ENCODE assay signal across 6 mouse cellular contexts in genomic region chr15:78256602-78257259, GRCm38 (mm10). TPM values are rescaled to one million over a fixed set of nuclear protein-coding genes. Genes with fewer than 3 reads are reported as not detected.
"Had no signal": no experiment of that assay in that cellular context is flagged by ENCODE, and none has a peak within 500 bp of the region (broad histone marks: within the 10 kb centered on the region; RNA-seq: fewer than 3 reads in every experiment).

No protein-coding gene starts in this region.

RNA-seq across cellular contexts. Expression of gene Pvalb, which starts 50.5 kb away (rescaled TPM):
- total RNA-seq: granulocyte monocyte progenitor cell, adult 5-6 weeks; heart, postnatal 10 days had no signal
- polyA plus RNA-seq: inflammation-experienced regulatory T-cells, adult 6 months; intestine, embryonic 15.5 days; intestine, postnatal 0 days; kidney, embryonic 15.5 days had no signal
